Mouse (Mus musculus): Measurements from ENCODE around the gene Selp.
A peak's percentile ranks its signal among the peaks of the same experiment; 100 is the strongest.

Selp gene

GRCm38 (mm10) chr1:164114947-164115493 lies at the start of gene Selp:
TSS of gene Selp (plus strand) at chr1:164115264.
- peak; percentile 36 for DNase-seq (ENCODE audit: low read depth)

GRCm38 (mm10) chr1:164069261-164069660 lies 45.8 kb upstream of the Selp start:
- no peak for DNase-seq (ENCODE audit: low read depth)

DNA sequence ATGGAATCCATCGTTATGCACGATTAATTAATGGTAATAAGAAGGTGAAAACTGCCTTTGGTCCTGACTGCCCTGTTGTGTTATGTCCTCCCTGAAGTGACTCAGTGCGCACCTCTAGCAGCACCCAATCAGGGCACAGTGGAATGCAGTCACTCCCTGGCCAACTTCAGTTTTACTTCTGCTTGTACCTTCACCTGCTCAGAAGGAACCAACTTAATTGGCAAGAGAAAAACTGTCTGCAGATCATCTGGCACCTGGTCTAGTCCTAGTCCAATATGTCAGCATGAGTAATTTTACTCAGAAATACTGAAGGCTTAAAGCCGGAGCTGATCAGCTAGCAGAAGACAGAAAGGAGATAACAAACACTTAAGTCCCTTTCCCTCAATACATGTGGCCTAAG lies 44.6 kb upstream of the Selp start:
- DNase-seq (ENCODE audit: low read depth): no peak

GRCm38 (mm10) chr1:164071111-164071510 lies 44.0 kb upstream of the Selp start:
- DNase-seq (ENCODE audit: low read depth): no peak

DNA sequence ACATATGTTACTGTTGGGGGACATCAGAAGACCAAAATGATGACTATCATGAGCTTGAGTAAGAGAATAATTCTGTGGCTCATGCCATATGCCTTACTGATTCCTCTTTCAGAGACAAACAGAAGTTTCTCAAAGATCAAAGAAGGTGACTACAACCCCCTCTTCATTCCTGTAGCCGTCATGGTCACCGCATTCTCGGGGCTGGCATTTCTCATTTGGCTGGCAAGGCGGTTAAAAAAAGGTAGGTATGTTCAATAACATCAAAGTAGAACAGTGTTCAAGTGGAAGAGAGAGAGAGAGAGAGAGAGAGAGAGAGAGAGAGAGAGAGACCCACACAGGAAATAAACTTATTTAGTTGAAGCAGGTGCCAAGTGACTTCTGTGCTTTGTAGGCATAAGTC lies 43.1 kb upstream of the Selp start:
- no peak for DNase-seq (ENCODE audit: low read depth)

DNA sequence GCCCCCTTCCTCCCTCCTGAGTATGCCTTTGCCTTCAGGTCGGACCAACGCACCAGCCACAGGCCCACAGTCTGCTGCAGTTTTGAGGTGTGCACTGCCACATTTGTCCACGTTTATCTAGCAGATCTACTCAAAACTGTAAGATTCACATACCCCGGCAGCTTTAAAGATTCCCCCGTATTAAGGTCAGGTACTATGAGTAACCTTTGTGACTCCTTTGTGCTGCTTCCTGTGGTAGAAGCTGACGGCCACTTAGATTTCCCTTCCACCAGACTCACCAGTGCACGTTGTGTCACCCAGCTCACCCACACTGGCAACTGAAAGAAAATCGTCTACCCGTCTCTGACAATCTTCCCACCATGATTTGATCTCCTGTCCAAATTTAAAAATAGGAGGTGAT lies 42.0 kb upstream of the Selp start:
- no peak for DNase-seq (ENCODE audit: low read depth)

- no peak for DNase-seq (ENCODE audit: low read depth)
Measured at GRCm38 (mm10) chr1:164073803-164074202, 41.3 kb upstream of the Selp start.

GRCm38 (mm10) chr1:164074606-164075140 lies 40.4 kb upstream of the Selp start:
- no peak for DNase-seq (ENCODE audit: low read depth)

DNA sequence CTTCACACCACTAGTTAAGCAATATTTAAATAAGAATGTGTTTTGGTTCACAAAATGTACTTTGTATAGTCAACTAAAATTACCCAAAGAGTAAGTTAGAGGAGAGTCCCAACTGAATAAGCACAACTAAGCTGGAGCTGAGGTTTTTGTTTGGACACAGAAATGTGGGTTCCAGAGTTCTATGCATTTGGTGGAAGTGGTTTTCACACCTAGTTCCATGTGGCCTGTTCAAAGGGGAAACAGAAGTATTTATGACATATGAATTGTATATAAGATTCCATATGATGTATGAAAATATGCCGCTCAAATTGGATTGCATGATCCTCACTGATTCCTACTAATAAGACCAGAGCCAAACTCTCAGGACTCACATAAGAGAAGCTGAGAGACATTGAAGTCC lies 39.6 kb upstream of the Selp start:
- DNase-seq (ENCODE audit: low read depth): no peak

DNA sequence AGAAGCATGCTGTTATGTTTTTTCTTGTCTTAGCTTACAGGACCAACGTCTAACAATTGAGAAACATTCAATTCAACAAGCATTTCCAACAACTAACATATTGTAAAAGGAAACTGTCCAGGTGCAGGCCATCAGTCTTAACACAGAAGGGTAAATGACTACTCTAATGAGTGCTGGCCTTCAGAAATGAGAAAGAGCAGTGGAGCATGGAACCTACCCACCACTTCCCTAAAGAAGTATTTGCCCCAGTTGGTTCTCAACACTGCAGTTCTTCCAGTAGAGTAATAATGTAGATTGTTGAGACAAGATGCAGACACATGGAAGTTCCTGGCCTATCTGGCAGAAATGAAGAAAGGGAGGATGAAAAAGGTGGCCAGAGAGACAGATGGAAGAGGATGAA lies 38.6 kb upstream of the Selp start:
- DNase-seq (ENCODE audit: low read depth): no peak

GRCm38 (mm10) chr1:164077031-164077430 lies 38.0 kb upstream of the Selp start:
- DNase-seq (ENCODE audit: low read depth): no peak

GRCm38 (mm10) chr1:164078323-164078741 lies 36.7 kb upstream of the Selp start:
- DNase-seq (ENCODE audit: low read depth): no peak

GRCm38 (mm10) chr1:164079091-164079490 lies 36.0 kb upstream of the Selp start:
- no peak for DNase-seq (ENCODE audit: low read depth)

DNA sequence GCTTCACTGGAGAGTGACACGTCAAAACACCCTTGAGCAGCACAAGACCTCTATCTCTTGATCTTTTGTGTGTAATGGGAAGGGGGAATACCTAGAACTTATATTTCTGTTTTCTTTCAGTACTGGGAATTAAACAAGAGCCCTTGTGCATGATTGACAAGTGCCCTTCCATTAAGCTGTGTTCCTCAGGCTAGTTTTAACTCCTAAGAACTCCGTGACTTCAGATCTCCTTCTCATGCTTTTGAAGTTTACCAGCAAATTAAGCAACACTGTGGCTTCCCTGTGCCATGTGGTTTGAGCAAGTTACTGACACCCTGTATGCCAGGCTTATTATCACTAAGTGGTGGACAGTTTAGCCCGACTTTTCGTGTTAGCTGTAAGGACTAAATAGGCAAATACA lies 32.0 kb upstream of the Selp start:
- no peak for DNase-seq (ENCODE audit: low read depth)

DNA sequence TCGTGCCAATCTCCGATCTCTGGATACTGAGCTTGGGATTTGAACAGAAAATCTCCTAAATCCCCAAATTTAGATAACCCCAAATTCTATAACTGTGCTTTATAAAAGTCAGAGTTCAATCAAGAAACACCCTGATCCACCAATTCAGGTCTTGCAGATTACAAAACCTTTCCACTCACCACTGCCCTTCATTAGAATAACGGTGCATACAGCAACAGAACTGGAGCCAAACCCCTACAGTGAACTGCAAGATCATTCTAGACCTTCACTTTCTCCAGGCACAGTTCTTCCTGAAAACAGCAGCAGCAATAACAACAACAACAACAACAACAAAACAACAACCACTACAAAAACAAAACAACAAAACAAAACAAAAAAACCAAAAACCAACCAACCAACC lies 28.3 kb upstream of the Selp start:
- DNase-seq (ENCODE audit: low read depth): no peak

GRCm38 (mm10) chr1:164087872-164088271 lies 27.2 kb upstream of the Selp start:
- DNase-seq (ENCODE audit: low read depth): no peak

DNA sequence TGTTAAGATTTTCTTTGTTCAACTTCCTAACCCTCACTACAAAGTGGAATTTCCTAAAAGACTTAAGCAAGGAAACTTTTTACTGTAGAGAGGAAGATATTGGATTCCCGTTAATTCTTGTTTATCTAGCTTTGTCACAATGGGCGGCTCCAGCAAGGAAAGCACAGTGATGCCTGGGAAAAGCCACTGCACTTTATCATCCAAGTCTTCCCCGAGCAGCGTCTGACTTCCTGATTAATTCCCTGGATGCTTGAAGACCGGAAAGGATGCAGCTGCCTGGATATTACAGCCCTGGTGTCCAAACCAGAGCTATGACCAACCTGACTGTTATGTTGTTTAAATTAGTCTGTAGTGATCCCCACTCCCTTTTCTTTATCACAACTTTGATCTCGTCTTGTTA lies 18.3 kb upstream of the Selp start:
- DNase-seq (ENCODE audit: low read depth): no peak

DNA sequence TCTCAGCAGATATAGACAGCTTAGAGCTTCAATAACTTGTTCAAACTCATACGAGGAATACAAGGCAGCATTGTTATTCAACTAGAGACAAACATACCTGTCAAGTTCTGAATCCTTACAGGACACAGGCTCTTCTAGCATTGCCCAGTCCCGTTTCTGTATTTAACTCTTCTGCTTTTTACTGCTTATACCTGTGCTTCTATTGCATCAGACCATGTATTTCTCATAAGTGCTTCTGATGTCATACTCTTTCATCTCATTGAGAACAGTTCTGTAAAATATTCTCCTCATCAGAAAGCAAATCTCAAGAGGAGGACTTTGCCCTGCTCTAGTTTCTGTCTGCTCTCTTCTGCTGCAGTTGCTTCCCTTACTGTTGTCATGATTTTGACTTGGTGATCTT lies 17.2 kb upstream of the Selp start:
- no peak for DNase-seq (ENCODE audit: low read depth)

GRCm38 (mm10) chr1:164098372-164098771 lies 16.7 kb upstream of the Selp start:
- DNase-seq (ENCODE audit: low read depth): no peak

DNA sequence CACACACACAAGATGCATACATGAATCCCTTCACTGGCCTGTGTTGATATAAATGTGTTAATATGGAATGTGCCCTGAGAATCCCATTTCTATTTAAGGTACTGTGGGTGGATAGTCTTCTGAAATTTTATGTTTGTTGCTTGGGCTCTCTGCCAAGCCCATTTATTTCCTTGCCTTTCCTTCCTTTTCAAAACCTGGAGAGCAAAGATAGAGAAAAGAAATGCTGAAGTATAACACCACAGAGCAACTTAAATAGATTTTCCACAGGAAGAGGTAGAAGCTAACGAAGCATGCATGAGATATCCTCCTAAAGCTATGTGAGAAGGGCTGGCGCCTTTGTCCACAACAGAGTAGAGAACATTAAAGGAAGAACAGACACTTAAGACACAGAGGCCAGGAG lies 5.3 kb upstream of the Selp start:
- DNase-seq (ENCODE audit: low read depth): no peak

DNA sequence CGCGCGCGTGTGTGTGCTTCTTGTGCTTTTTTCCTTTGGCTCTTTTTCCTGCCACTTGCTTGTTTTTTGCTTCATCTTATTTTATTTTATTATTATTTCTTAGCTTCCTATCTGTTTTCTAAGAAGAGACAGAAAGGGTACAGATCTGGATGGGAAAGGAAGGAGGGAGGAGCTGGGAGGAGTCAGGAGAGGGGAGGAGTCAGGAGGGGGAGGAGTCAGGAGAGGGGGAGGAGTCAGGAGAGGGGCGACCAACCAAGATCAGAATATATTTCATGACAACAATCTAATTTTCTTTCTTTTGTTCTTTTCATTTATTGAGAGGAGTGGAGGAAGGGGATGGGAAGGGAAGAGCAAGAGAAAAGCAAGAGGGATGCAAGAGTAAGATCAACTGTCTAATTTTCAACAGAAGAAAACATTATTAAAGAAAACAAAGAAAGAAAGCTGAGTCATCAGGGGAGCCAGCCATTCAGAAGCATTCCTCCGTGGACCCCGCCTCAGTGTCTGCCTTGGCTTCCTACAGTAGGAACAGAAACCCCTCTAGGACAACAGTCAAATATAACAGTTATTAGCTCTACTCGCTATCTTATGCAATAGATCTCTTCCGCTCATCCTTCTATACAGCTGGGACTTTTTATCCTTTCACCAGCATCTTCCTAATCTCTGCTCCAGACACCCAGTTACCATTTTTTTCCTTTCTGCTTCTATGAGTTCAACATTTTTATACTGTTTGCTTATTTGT lies 4.3 kb upstream of the Selp start:
- DNase-seq (ENCODE audit: low read depth): no peak

DNA sequence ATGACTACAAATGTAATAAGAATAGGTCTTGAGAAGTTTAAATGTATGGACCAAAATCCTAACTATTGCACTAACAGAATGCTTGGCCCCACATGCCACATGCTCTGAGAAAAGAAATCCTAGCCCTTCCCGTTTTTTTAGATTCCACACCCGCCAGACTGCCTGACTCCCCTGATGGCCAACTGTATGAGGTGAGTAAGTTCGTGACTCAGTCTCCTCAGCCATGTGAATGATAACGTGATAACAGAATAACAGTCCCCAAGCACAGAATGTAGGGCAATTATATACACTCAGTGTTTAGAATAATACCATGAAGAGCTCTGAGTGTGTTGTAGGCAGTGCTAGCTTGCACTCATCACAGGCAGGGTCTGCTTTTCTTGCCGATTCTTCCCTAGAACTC lies 784 bp upstream of the Selp start:
- DNase-seq (ENCODE audit: low read depth): no peak

- no peak for DNase-seq (ENCODE audit: low read depth)
Measured at GRCm38 (mm10) chr1:164115647-164116046, 583 bp downstream of the Selp start.

DNA sequence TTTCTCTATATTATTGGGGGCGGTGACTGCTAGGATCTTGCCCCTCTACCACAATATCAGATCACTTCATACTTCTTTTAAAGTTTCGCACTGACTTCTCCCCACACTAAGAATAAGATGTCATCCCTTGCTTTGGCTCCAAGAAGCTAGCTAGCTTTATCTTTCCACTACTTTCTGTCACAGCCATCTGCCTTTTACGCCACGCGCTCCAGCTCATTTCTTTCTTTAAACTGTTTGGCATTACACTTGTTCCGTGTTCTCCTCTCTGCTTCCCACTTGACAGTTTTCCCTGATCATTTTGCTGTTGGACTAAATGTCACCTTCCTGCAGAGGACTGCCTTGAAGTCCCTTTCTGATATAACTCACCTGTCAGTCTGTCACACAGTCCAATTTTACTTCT lies 2.8 kb downstream of the Selp start:
- no peak for DNase-seq (ENCODE audit: low read depth)
